Mouse (Mus musculus): ENCODE measurements around the gene Dio2. TPM values are rescaled to one million over a fixed set of nuclear protein-coding genes. Genes with fewer than 3 reads are reported as not detected.
A peak's percentile ranks its signal among the peaks of the same experiment; 100 is the strongest.

The Dio2 gene
- polyA plus RNA-seq (2015; fragmentation: Nextera tagmentation; extraction: Ambion mirVana), result 1.9 and 2.7 TPM in 2 replicates

DNA sequence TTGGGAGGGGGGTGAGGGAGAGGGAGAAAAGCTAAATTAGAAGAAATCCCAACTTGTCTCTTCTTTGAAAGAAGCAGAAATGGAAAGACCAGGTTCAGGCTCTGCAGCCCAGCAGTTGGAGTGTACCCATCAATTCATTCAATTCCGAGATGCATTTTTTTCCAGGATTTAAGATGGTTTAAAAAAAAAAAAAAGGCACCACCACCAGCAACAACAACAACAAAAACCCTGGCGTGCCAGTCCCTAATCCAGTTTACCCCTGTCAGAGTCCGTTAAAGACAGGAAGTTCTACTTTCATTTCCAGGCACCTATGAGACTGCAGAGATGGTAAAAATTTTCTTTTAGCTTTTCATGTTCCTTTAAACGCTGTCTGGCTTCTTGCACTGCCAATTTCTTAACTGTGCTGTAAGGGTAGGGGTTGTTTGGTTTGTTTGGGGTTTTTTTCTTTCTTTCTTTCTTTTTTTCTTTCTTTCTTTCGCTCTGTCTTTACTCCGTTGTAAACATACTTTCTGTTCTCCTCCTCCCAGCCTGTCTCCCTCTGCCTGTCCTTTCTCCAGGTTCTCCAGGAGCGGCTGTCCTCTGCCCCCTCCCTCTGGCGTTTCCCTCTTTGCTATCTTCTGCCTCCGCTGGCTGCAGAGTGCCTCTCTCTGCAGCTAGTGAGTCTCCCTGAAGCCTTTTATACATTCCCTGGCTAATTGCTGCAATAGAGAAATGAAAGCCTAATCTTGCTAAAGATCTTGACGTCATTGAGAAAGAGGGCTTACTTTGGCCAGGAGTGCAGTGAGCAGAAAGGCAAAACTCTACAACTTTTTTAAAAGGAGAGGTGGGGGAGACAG, at the start of gene Dio2:
Dio2 (minus strand) TSS at position 51 of the 836 bp plus-strand sequence.
- 12% methylated on average over 10 of the region's 10 CpGs for WGBS
- no peaks in the 10 kb centered on the region for H3K36me3 ChIP-seq
- 0 out of 2 replicates have a peak, but pooled peaks cover 9% of the 10 kb centered on the region for H3K4me1 ChIP-seq
- H3K27ac ChIP-seq (replicated peaks), result peak within 1 kb of the TSS; percentile 17
- H3K9me3 ChIP-seq (replicated peaks), result no peaks in the 10 kb centered on the region
- ATAC-seq (ENCODE audit: insufficient number of reproducible peaks, low FRiP score, low TSS enrichment, low read depth), result peak; percentile 47; the same call in 1 of the 2 replicates
- peak within 1 kb of the TSS; percentile 38 for H3K4me3 ChIP-seq (replicated peaks)
- peak within 1 kb of the TSS; percentile 47 for H3K4me2 ChIP-seq (replicated peaks)
- no peaks in the 10 kb centered on the region for H3K27me3 ChIP-seq
- no peak within 1 kb of the TSS for H3K9ac ChIP-seq

DNA sequence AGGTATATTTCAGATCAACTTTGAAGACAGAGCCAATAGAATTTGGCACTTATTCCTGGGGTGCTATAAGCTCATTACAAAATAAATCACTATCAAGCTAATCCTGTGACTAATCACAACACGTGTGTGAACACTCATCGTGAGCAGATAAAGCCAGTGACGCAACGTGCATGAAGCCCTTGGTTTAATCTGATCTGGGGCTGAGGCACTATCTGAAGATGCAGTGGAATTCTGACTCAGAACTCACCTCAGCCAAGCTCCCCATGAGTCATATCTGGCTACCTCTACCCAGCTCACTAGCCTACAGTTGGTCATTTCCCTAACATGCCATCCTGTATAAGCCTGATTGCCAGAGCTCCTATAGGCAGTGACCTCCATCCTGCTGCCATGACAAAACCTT, 43.2 kb upstream of the Dio2 start:
- no peak for ATAC-seq (ENCODE audit: insufficient number of reproducible peaks, low FRiP score, low TSS enrichment, low read depth)
- no peaks in the 10 kb centered on the region for H3K9me3 ChIP-seq (replicated peaks)
- no peak overlapping the region for H3K27ac ChIP-seq (replicated peaks)
- H3K4me2 ChIP-seq (replicated peaks), result no peak overlapping the region
- WGBS, result 75% methylated on average over 4 of the region's 4 CpGs
- H3K4me3 ChIP-seq (replicated peaks), result no peak overlapping the region
- no peaks in the 10 kb centered on the region for H3K27me3 ChIP-seq
- H3K9ac ChIP-seq, result no peak overlapping the region
- H3K4me1 ChIP-seq, result no peaks in the 10 kb centered on the region
- H3K36me3 ChIP-seq, result no peaks in the 10 kb centered on the region

- no peak for ATAC-seq (ENCODE audit: insufficient number of reproducible peaks, low FRiP score, low TSS enrichment, low read depth)
- Histone ChIP-seq H3K4me2 (replicated peaks) (no peak overlapping the region), H3K4me3 (replicated peaks) (no peak overlapping the region), H3K9ac (no peak overlapping the region), H3K36me3 (no peaks in the 10 kb centered on the region), H3K27ac (replicated peaks) (no peak overlapping the region), H3K9me3 (replicated peaks) (no peaks in the 10 kb centered on the region), H3K4me1 (no peaks in the 10 kb centered on the region), H3K27me3 (no peaks in the 10 kb centered on the region)
These were observed 6.5 kb upstream of the Dio2 start for GRCm38 (mm10) chr12:90744752-90745151.

DNA sequence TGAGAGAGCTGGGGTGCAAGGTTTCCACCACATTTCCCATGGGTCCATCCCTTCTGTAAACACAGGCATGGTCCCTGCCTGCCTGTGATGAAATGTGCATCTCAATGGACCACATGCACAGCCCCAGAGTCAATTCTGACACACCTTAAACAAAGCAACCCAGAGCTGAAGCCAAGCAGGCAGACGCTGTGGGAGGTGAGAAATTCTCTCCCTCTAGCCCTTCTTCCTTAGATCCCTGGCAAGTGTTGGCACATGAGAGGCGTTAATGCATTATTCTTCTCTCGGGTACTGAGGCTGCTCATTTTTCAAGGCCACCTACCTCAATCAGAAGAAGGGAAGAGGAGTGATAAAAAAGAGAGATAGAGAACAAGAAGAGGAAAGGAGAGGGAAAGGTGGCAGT, 5.4 kb upstream of the Dio2 start:
- Histone ChIP-seq H3K4me3 (replicated peaks) (no peak overlapping the region), H3K4me1 (0 out of 2 replicates have a peak, but pooled peaks cover 3% of the 10 kb centered on the region), H3K27ac (replicated peaks) (no peak overlapping the region), H3K4me2 (replicated peaks) (no peak overlapping the region), H3K9me3 (replicated peaks) (no peaks in the 10 kb centered on the region), H3K9ac (no peak overlapping the region), H3K27me3 (no peaks in the 10 kb centered on the region), H3K36me3 (no peaks in the 10 kb centered on the region)
- ATAC-seq (ENCODE audit: insufficient number of reproducible peaks, low FRiP score, low TSS enrichment, low read depth), result no peak
- WGBS, result 59% methylated on average over 3 of the region's 3 CpGs

- Histone ChIP-seq H3K27ac (replicated peaks) (no peak overlapping the region), H3K4me2 (replicated peaks) (no peak overlapping the region), H3K36me3 (no peaks in the 10 kb centered on the region), H3K27me3 (no peaks in the 10 kb centered on the region), H3K9me3 (replicated peaks) (no peaks in the 10 kb centered on the region), H3K4me1 (0 out of 2 replicates have a peak, but pooled peaks cover 9% of the 10 kb centered on the region), H3K9ac (no peak overlapping the region), H3K4me3 (replicated peaks) (no peak overlapping the region)
- ATAC-seq (ENCODE audit: insufficient number of reproducible peaks, low FRiP score, low TSS enrichment, low read depth), result 0 out of 2 replicates have a peak, but pooled peaks have one; percentile 60
- WGBS, result 29% methylated on average over 2 of the region's 2 CpGs
These were observed 2.2 kb upstream of the Dio2 start for GRCm38 (mm10) chr12:90740468-90740867.

- Histone ChIP-seq H3K4me2 (replicated peaks) (peak overlapping the region; percentile 47), H3K4me3 (replicated peaks) (peak overlapping the region; percentile 38), H3K4me1 (0 out of 2 replicates have a peak, but pooled peaks cover 9% of the 10 kb centered on the region), H3K9ac (no peak overlapping the region), H3K27me3 (no peaks in the 10 kb centered on the region), H3K36me3 (no peaks in the 10 kb centered on the region), H3K27ac (replicated peaks) (peak overlapping the region; percentile 17; the same call in 1 of the 2 replicates), H3K9me3 (replicated peaks) (no peaks in the 10 kb centered on the region)
- WGBS, result 72% methylated on average over 13 of the region's 13 CpGs
- no peak for ATAC-seq (ENCODE audit: insufficient number of reproducible peaks, low FRiP score, low TSS enrichment, low read depth)
These were observed 306 bp downstream of the Dio2 start for GRCm38 (mm10) chr12:90737932-90738331.

GRCm38 (mm10) chr12:90735447-90735846, 2.8 kb downstream of the Dio2 start:
- no peaks in the 10 kb centered on the region for H3K27me3 ChIP-seq
- no peak for ATAC-seq (ENCODE audit: insufficient number of reproducible peaks, low FRiP score, low TSS enrichment, low read depth)
- no peak overlapping the region for H3K4me3 ChIP-seq (replicated peaks)
- H3K36me3 ChIP-seq, result no peaks in the 10 kb centered on the region
- no peak overlapping the region for H3K9ac ChIP-seq
- H3K9me3 ChIP-seq (replicated peaks), result no peaks in the 10 kb centered on the region
- no peak overlapping the region for H3K4me2 ChIP-seq (replicated peaks)
- H3K4me1 ChIP-seq, result 0 out of 2 replicates have a peak, but pooled peaks cover 9% of the 10 kb centered on the region
- WGBS, result 80% methylated on average over 6 of the region's 6 CpGs
- H3K27ac ChIP-seq (replicated peaks), result no peak overlapping the region

DNA sequence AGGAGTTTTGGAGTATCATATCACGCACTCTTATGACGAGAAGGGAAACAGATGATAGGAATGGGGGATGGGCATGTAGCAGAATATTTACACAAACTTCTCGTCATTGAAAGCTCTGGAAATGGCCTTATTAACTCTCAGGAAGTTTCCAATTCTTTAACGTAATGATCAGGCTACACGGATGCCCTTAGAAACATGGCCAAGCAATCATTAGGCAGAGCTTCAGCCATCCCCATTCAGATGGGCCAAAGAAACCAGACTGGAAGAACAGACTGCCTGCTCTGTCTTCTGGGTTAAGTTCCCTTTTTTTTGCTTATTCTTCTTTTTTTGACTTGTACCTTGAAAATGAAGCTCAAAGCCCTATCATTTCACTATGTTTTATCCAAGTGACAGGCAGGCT, 3.7 kb downstream of the Dio2 start:
- no peak overlapping the region for H3K27ac ChIP-seq (replicated peaks)
- H3K9me3 ChIP-seq (replicated peaks), result no peaks in the 10 kb centered on the region
- H3K4me2 ChIP-seq (replicated peaks), result no peak overlapping the region
- WGBS, result 62% methylated on average over 5 of the region's 5 CpGs
- no peaks in the 10 kb centered on the region for H3K36me3 ChIP-seq
- ATAC-seq (ENCODE audit: insufficient number of reproducible peaks, low FRiP score, low TSS enrichment, low read depth), result no peak
- no peak overlapping the region for H3K4me3 ChIP-seq (replicated peaks)
- H3K4me1 ChIP-seq, result 0 out of 2 replicates have a peak, but pooled peaks cover 9% of the 10 kb centered on the region
- H3K27me3 ChIP-seq, result no peaks in the 10 kb centered on the region
- no peak overlapping the region for H3K9ac ChIP-seq

DNA sequence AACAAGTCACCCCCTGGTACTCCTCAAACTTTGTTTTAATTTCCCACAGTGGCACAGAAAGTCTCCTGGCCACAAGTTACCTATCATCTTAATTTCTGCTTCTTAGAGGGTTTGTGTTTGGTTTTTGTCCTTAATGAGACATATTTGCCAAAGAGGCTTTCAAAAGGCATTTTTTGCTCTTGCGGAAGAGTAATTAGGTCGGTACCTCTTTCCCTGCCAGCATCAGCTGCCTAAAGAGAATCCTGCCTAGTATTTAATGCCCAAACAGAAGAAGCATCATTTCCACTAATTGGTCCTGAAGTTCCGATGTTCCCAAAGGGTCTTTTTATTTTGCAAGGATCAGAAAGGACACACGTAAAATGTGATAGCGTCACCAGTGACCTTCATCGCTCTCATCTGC, 4.5 kb downstream of the Dio2 start:
- no peaks in the 10 kb centered on the region for H3K9me3 ChIP-seq (replicated peaks)
- no peaks in the 10 kb centered on the region for H3K36me3 ChIP-seq
- H3K4me1 ChIP-seq, result 0 out of 2 replicates have a peak, but pooled peaks cover 7% of the 10 kb centered on the region
- H3K27me3 ChIP-seq, result no peaks in the 10 kb centered on the region
- no peak for ATAC-seq (ENCODE audit: insufficient number of reproducible peaks, low FRiP score, low TSS enrichment, low read depth)
- H3K9ac ChIP-seq, result no peak overlapping the region
- no peak overlapping the region for H3K4me2 ChIP-seq (replicated peaks)
- no peak overlapping the region for H3K27ac ChIP-seq (replicated peaks)
- no peak overlapping the region for H3K4me3 ChIP-seq (replicated peaks)
- 80% methylated on average over 6 of the region's 6 CpGs for WGBS

DNA sequence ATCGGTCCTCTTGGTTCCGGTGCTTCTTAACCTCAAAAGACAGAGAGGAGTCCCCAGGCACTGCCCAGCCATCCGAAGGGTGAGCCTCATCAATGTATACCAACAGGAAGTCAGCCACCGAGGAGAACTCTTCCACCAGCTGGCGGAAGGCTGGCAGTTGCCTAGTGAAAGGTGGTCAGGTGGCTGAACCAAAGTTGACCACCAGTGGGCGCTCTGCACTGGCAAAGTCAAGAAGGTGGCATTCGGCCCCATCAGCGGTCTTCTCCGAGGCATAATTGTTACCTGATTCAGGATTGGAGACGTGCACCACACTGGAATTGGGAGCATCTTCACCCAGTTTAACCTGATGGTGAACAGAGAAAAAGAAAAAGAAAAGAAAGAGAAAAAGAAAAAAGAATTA, 8.6 kb downstream of the Dio2 start:
- H3K4me2 ChIP-seq (replicated peaks), result no peak overlapping the region
- ATAC-seq (ENCODE audit: insufficient number of reproducible peaks, low FRiP score, low TSS enrichment, low read depth), result no peak
- no peaks in the 10 kb centered on the region for H3K36me3 ChIP-seq
- WGBS, result 39% methylated on average over 10 of the region's 10 CpGs
- no peak overlapping the region for H3K27ac ChIP-seq (replicated peaks)
- H3K4me1 ChIP-seq, result no peaks in the 10 kb centered on the region
- H3K9me3 ChIP-seq (replicated peaks), result no peaks in the 10 kb centered on the region
- no peaks in the 10 kb centered on the region for H3K27me3 ChIP-seq
- no peak overlapping the region for H3K9ac ChIP-seq
- H3K4me3 ChIP-seq (replicated peaks), result no peak overlapping the region

DNA sequence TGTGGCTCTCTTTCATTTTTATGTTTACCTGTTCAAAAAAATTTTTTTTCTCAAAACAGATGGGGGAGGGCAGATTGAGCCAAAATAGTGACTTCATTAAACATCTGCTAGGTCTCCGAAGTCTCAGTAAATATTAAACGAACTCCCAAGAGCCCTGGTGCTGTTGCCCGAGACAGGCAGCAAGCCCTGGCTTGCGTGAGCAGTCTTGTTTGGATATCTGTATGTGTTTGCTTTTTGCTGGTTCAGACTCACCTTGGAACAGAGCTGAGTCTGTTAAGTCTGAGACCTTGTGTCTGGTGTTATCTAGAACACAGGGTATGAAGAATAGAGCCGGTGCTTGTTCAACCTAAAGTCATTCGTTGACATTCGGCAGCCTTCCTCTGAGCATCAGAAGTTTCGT, 13.1 kb downstream of the Dio2 start:
- Histone ChIP-seq H3K9ac (no peak overlapping the region), H3K9me3 (replicated peaks) (no peaks in the 10 kb centered on the region), H3K4me2 (replicated peaks) (no peak overlapping the region), H3K27ac (replicated peaks) (no peak overlapping the region), H3K4me1 (no peaks in the 10 kb centered on the region), H3K4me3 (replicated peaks) (no peak overlapping the region), H3K27me3 (no peaks in the 10 kb centered on the region), H3K36me3 (no peaks in the 10 kb centered on the region)
- ATAC-seq (ENCODE audit: insufficient number of reproducible peaks, low FRiP score, low TSS enrichment, low read depth), result 0 out of 2 replicates have a peak, but pooled peaks have one; percentile 47
- WGBS, result 70% methylated on average over 8 of the region's 8 CpGs

Measured in embryonic facial prominence, embryonic 15.5 days (tissue).